Mouse (Mus musculus): ENCODE data around the gene Theg. TPM values are rescaled to one million over a fixed set of nuclear protein-coding genes. Genes with fewer than 3 reads are reported as not detected.

Gene Theg
- polyA plus RNA-seq, 1 experiment from 2014 or later = not detected

Small RNA genes within 50 kb of the gene (microRNA-seq; reads per million reads assigned to microRNA genes)
- gene Mir6909 = not detected

Other genes with a start within 250 kb of the Theg start
- gene Vmn2r82, start 230.8 kb downstream of the Theg start, polyA plus RNA-seq (2015; fragmentation: Nextera tagmentation; extraction: Ambion mirVana) = not detected in 2 replicates
- not detected in 2 replicates for gene Vmn2r83, start 118.6 kb downstream of the Theg start, polyA plus RNA-seq (2015; fragmentation: Nextera tagmentation; extraction: Ambion mirVana)
- gene Plpp2, start 53.5 kb downstream of the Theg start, polyA plus RNA-seq (2015; fragmentation: Nextera tagmentation; extraction: Ambion mirVana) = 7.9 and 10.9 TPM in 2 replicates
- 21.7 and 32.9 TPM in 2 replicates for gene Mier2, start 32.1 kb downstream of the Theg start, polyA plus RNA-seq (2015; fragmentation: Nextera tagmentation; extraction: Ambion mirVana)
- gene C2cd4c, start 26.7 kb upstream of the Theg start, polyA plus RNA-seq (2015; fragmentation: Nextera tagmentation; extraction: Ambion mirVana) = not detected in 2 replicates
- gene Shc2, start 50.6 kb upstream of the Theg start, polyA plus RNA-seq (2015; fragmentation: Nextera tagmentation; extraction: Ambion mirVana) = 2.0 and 3.9 TPM in 2 replicates
- not detected in 2 replicates for gene Odf3l2, start 58.4 kb upstream of the Theg start, polyA plus RNA-seq (2015; fragmentation: Nextera tagmentation; extraction: Ambion mirVana)
- 1.4 and 1.9 TPM in 2 replicates for gene Madcam1, start 77.2 kb upstream of the Theg start, polyA plus RNA-seq (2015; fragmentation: Nextera tagmentation; extraction: Ambion mirVana)
- 39.5 and 46.8 TPM in 2 replicates for gene Tpgs1, start 82.0 kb upstream of the Theg start, polyA plus RNA-seq (2015; fragmentation: Nextera tagmentation; extraction: Ambion mirVana)
- gene Cdc34, start 94.9 kb upstream of the Theg start, polyA plus RNA-seq (2015; fragmentation: Nextera tagmentation; extraction: Ambion mirVana) = 86.7 and 98.4 TPM in 2 replicates
- gene Gzmm, start 101.7 kb upstream of the Theg start, polyA plus RNA-seq (2015; fragmentation: Nextera tagmentation; extraction: Ambion mirVana) = 1.1 TPM in 2 replicates
- gene Bsg, start 117.2 kb upstream of the Theg start, polyA plus RNA-seq (2015; fragmentation: Nextera tagmentation; extraction: Ambion mirVana) = 998 and 1,017 TPM in 2 replicates
- gene Hcn2, start 129.3 kb upstream of the Theg start, polyA plus RNA-seq (2015; fragmentation: Nextera tagmentation; extraction: Ambion mirVana) = 0.08 and 0.09 TPM in 2 replicates
- gene Polrmt, start 159.2 kb upstream of the Theg start, polyA plus RNA-seq (2015; fragmentation: Nextera tagmentation; extraction: Ambion mirVana) = 30.0 and 36.5 TPM in 2 replicates
- gene Fgf22, start 167.7 kb upstream of the Theg start, polyA plus RNA-seq (2015; fragmentation: Nextera tagmentation; extraction: Ambion mirVana) = 0.06 and 0.16 TPM in 2 replicates
- 54.0 and 65.5 TPM in 2 replicates for gene Rnf126, start 179.6 kb upstream of the Theg start, polyA plus RNA-seq (2015; fragmentation: Nextera tagmentation; extraction: Ambion mirVana)
- gene Fstl3, start 189.9 kb upstream of the Theg start, polyA plus RNA-seq (2015; fragmentation: Nextera tagmentation; extraction: Ambion mirVana) = 29.0 and 30.9 TPM in 2 replicates
- 0.49 and 5.1 TPM in 2 replicates for gene Prss57, start 203.6 kb upstream of the Theg start, polyA plus RNA-seq (2015; fragmentation: Nextera tagmentation; extraction: Ambion mirVana)
- gene Palm, start 206.2 kb upstream of the Theg start, polyA plus RNA-seq (2015; fragmentation: Nextera tagmentation; extraction: Ambion mirVana) = 57.8 and 73.1 TPM in 2 replicates
- 0.81 and 1.3 TPM in 2 replicates for gene Misp, start 233.7 kb upstream of the Theg start, polyA plus RNA-seq (2015; fragmentation: Nextera tagmentation; extraction: Ambion mirVana)

Data from heart, embryonic 15.5 days (tissue).